Mouse (Mus musculus) spleen, postnatal 4 days (tissue): Measurements from ENCODE around the gene Csgalnact2.

Experiments
- DNase-seq, 2 experiments: peaks; one replicate each; pipeline ENCODE4 v3.0.0; 2022; ENCODE audit warnings: low spot score in 2 of 2

Csgalnact2 gene

DNA sequence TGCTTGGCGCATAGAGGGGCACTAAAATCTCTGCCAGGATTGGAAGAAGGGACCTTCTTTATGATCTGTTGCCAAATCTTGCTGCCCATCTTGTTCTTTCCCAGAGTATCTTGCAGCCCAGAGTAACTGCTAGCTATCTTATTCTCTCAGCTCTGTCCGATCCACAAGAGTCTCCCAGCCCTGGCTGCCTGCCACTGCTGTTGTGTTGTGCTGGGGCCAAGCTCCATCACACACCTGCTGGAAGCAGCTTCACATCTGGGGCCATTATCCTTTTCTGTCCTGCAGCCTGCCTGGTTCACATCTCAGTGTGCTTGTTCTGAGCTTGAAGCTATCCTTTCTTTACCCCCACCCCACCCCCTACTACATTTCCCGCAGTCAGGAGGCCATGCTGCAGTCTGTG lies 62.7 kb downstream of the Csgalnact2 start:
- DNase-seq: no peak

DNA sequence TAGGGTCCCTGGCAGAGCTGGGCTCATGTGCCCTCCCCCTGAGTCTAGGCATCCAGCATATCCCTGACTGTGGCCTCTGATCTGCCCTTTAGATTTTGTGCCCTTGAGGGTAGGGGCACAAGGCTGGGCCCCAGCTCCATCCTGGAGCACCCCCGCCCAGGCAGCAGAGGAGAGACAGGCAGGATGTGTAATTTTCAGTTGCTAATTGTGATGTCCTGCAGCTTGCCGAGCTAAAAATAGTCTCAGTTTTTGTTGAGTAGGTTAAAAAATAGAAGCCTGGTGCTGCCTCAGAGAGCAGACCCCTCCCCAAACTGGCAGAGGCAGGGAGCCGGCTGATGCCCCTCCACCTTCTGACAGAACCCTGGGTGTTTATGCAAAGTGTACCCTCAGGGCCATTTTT lies 64.8 kb downstream of the Csgalnact2 start:
- no peak for DNase-seq

DNA sequence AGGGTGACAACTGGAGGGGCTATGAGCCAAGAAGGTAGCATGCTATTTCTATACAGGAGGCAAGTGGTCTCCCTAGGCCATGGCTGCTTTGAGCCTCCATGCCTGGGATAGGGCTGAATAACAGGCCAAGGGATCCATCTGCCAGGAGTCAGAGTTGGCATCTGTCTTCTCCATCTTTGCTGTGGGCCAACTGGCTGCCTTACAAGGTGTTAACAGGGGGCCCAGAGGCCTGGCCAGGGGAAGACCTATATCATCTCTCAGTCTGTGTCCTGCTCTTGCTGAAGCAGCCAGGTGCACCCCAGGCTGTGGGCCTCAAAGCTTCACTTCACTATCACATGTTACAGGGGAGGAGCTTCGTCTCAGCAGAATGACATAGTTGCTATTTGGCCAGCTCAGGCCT lies 66.8 kb downstream of the Csgalnact2 start:
- DNase-seq: no peak

DNA sequence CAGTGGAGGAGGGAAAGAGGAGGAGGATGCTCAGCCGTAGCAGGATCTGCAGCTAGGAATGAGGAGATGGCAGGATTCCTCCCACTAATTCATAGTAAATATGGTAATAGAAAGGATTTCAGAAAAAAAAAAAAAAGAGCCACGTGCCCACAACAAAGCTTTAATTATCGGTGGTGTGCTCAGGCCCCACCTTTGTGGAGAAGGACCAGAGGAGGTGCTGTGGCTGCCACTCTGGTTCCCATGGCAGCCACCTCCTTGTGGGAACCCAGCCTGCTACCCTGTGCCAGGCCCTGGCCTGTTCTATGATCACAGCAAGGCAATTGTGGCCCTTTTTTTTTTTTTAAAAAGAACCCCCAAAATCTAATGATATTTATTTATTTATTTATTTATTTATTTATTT lies 67.5 kb downstream of the Csgalnact2 start:
- DNase-seq: no peak

DNA sequence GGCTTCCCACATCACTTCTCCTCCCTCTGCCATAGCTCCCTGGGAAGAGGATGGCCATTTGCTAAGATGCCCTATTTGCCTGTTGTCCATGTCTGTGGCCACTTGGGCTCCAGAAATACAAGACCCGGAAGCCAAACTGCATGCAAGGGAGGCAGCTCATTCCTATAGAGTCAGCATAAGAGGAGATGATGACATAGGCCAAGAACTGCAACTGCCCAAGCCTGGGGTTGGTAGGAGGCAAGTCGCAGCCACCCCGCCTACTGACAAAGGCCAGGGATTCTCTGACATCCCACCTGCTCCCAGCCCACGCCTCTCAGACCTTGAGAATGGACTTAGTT lies 68.0 kb downstream of the Csgalnact2 start:
- DNase-seq: no peak

DNA sequence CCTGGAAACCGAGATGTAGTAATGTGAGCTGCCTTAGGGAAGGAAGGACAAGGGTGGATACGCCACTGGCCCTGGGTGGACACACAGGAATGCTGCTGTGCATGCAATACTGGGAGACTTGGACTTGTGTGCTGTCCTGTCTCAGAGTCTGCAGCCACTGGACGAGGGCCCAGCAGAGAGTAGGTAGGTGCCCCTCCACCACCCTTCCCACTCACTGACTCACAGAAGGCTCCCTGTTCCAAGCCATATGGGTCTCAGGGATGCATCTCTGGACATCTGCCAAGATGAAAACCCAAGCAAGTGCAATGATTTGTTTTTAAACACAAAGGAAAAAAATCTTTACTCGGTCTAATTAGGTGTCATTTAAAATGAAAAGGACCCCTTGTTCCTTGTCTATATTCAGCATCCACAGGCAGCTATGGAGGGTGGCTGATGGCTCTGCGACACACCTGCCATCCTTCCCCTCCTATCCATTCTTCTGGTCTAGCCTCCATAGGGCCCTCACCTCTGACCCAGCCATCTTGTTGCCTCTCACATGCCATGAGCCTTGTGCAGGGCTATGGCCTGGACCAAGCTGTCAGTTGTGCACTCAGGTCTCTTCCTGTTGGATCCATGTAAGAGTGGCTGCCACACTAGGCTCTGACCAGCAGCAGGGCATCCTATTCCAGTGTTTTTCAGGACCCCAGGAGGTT lies 68.5 kb downstream of the Csgalnact2 start:
- no peak for DNase-seq

DNA sequence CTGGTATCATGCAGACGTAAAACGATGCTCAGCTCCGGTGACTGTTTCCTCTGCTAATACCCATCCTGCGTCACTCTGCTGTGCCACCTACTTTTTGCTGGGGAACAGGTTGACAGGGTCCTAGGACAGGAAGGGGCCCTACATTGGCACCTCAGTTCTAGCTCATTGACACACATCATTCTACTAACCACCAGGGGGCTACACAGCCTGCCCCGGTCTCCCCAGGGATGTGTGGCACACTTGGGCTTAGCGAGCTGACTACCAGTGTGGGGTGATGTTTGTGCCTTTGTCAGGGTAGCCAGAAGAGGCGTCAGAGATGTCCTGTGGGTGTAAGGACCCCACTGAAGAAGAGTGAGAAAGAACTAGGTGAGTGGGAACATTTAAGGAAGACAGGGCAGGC lies 71.2 kb downstream of the Csgalnact2 start:
- DNase-seq: no peak

DNA sequence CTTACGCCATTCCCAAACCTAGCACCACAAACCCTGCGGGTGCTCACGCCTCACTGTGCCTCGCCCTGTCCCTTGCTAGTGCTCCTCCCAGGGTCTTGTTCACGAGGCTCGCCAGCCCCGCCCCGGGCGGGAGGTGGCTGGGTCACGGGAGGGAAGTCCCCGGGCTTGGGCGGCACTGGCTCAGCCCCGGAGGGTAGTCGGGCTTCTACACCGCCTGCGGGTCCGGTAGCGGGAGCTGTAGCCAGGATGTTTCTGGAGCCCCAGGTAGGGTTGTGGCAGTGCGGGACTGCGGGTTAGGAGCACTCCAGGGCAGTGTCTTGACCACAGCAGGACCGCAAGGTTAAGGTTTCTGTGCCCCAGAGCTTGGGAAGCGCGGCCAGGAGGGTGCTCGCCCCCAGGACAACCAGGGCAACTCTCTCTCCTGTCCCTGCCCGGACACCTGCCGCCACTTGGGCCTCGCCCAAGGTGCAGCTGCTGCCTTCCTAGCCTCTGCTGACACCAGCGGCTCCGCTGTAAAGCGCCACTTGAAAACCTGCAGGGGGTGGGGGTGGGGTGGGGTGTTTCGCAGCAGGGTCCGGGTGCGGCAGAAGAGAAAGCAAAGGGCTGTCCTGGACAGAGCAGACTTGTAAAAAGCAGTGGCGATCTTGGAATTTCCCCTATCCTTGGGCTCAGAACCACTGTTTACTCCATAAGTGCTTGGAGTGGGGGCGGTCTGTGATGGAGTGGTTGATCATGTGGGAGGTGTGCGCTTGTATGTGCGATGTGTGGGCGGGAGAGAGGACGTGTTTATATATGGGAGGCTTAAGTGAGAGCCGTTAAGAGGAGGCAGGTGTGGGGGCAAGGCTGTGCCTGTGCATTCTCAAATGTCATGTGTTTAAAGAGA lies 72.5 kb downstream of the Csgalnact2 start:
- DNase-seq: peak in 1 of 2 experiments; percentile 66

DNA sequence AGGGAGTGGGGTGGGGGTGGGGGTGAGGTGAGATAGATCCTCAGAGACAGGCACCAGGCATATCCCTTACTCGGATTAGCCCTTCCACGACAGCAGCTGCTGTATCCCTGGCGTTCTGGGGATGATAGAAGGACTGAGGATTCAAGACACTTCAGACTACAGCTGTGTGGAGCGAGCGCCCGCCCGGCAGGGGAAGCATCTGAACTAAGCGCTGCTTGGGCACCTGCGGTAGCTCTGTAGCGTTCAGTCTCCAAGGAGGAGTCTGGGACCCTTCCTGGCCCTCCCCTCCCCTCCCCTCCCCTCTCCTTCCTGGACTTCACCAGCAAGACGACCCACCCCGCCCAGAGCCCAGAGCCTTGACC lies 73.1 kb downstream of the Csgalnact2 start:
- DNase-seq: no peak

DNA sequence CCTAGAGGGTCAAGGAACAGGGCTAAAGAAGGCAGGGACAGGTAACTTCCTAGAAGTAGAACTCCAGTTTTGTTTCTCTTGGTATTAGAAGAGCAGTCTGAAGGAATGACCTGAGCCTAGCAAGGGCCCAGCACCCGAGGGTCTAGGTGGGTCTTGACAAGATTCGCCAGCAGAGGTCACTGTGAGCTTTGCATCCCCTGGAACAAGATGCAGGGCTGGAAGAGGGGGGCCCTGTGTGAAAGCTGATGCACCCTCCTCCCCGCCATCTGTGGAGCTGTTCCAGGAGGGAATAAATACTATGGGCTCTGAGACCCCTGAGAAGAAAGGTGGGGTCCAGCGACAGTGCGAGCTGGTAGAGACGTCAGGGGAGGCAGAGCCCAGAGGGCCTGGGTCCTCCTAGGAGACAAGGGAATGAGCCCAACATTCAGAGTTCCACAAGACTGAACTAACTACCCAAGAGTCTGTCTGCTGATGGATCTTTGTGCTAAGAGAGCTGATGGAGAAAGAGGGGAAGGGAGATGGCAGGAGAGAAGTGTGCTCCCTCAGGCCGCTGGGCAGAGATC lies 73.9 kb downstream of the Csgalnact2 start:
- no peak for DNase-seq

DNA sequence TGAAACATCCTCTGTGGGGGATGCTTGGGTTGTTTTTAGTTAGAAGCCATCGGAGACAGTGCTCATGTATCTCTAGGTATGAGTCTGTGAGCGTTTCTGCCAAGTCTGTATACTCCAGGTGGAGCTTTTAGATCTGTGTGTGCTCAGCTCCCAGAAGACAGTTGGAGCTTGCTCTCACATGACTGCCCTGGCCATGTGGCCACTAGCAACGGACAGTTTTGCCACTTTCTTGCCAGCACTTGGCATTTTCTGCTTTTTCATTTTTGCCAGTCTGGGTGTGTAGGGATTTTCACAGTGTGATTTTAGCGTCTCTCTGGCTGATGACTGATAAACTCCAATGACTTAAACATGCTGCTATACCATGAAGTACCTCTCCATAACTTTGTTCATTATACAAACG lies 75.7 kb downstream of the Csgalnact2 start:
- no peak for DNase-seq

DNA sequence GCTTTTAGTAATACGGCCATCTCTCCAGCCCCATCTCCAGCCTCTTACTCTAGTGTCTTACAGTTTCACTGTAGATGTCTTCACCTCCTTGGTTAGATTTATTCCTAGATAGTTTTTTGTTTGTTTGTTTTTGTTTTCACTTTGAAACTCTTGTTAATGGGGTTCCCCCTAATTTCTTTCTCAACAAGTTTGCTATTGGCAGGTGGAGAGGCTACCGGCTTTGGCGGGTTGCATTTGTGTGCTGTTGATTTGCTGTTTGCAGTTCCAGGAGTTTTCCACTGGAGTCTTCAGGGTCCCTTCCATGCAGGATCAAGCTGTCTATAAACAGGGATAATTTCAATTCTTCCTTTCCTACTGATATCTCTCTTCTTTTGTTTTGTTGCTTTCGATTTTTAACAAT lies 77.7 kb downstream of the Csgalnact2 start:
- DNase-seq: no peak
